Mouse (Mus musculus) gastrocnemius, adult 18-20 months (tissue): ENCODE data around the gene Wdtc1. TPM values are rescaled to one million over a fixed set of nuclear protein-coding genes. Genes with fewer than 3 reads are reported as not detected.

Source experiments
- DNase-seq: peaks from one replicate; pipeline ENCODE4 v3.0.0; 2021; ENCODE audit warnings: low spot score
- total RNA-seq, 2 experiments: library from RNA; stranded (reverse); gene quantifications; 2 replicates each; pipeline ENCODE4 v1.2.3; 2021

The Wdtc1 gene
- total RNA-seq, 2 experiments from 2014 or later = 99.6 to 102 TPM

DNA sequence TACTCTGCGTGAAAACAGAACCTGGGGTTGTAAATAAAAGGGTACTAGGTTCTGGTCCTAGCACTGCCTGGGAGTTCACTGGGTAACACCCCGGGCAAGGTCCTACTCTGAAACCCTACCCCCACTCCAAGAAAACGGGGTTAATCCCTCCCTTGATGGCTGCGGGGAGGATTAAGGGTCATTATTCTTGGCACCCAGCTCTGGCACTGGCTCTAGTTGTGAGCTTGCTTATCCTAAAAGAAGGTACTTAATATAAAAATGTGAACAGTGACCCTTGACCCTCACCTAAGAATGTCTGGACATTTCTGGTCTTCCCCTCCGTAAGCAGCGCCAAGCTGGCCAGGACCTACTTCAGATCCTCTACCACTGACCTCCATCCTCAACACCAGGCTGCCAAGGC, 20.0 kb downstream of the Wdtc1 start:
- DNase-seq = no peak

DNA sequence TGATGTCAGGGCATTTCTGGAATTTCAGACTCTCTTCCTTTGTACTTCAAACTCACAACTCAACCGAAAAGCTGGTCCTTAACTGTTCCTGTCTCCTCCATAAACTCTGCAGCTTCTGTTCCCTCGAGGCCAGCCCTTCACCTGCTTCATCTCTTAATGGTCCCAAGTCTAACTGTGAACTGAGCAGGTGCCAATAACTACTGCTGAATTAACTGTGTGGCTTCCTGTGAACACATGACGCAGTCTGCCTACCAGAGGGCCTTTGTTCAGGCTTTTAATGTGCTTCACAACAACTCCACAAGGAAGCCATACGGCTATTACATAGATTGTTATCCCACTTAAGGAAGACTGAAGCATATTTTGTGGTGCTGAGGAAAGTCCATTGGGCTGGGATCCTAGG, 23.0 kb downstream of the Wdtc1 start:
- no peak for DNase-seq

DNA sequence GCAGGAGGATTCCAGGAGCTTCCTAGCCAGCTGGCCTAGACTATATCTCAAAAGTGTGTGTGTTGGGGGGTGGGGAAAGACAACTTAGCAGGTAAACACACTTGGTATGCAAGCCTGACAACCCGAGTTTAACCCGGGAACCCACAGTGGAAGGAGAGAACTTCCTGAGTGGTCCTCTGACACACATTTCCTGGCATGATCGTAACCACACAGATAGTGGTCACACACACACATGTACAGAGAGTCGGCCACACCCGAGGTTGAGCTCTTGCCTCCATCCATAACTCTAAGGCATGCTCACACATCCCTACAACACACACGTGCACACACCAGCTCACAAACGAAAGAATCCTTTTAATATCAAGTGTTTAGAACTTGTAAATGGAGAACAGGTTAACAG, 25.2 kb downstream of the Wdtc1 start:
- no peak for DNase-seq

DNA sequence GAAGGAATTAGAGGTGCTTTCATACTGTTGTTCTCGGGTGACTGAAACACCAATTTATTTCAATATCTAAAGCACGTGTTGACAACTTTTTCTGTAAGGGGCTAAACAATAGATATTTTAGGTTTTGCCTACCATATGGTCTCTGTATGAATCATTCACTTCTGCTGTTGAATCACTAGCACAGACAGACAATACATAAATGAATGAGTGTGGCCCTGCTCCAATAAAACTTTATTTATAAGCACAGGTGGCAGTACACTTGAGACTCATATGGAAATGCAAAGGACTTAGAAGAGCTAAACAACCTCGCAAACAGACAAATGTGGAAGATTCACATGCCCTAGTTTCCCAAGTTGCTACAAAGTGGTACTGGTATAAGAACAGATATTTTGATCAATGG, 33.6 kb downstream of the Wdtc1 start:
- no peak for DNase-seq

- peak; percentile 75 for DNase-seq
These were observed 37.3 kb downstream of the Wdtc1 start for GRCm38 (mm10) chr4:133315991-133316390.

DNA sequence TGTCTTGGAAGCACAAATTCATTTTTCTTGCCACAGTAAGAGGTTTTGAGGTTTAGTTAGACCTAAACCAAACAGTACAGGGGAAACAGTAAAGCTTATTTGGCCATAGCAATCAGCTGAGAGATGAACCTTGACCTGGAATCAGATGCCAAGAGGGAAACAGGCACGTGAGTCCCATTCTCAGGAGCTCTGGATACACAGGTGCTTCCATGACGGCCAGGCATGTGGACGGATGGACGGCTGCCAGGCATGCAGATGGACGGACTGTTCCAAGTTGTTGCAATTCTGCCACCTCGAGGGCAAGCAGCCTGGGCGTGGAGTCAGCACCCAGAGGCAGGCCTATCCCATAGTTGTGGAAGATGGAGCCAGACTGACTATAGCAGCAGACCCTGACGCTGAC, 38.4 kb downstream of the Wdtc1 start:
- DNase-seq = peak; percentile 60

DNA sequence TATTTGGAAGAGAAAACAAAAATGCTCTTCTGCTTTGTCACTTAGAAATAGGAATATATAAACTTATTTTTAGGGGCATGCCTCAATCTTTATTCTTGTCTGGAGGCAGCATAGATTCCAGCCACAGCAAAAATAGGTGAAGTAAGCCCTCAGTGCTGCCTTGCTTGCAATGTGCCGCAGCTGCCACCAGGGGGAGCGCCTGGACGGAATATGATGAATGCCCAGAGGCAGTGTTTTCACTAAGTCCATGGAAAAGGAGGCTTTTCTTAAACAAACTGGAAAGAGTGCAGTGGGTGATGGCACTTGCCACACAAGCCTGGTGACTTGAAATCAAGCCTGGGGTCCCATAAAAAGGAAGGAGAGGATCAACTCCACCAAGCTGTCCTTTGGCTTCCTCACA, 43.3 kb downstream of the Wdtc1 start:
- peak; percentile 89 for DNase-seq

GRCm38 (mm10) chr4:133307331-133307730, 46.0 kb downstream of the Wdtc1 start:
- peak; percentile 67 for DNase-seq

- no peak for DNase-seq
These were observed 47.5 kb downstream of the Wdtc1 start for GRCm38 (mm10) chr4:133305825-133306224.

GRCm38 (mm10) chr4:133304770-133305169, 48.5 kb downstream of the Wdtc1 start:
- no peak for DNase-seq

DNA sequence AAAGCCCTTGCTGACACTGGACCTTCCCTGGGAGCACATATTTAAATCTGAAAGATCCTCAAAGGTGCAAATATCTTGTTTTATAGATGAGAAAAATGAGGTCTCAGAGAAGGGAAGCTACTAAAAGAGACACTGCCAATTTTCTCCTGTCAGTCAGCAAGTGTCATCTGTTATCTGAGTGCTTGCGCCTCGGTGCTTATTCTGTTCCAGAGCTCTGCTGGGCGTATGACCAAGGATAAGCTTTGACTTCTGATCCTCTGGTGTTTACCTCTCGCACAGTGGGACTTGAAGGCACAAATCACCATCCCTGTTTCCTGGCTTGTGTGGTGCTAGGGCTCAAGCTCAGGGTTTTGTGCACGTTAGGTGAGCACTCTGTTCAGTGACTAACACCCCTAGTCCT, 50.6 kb downstream of the Wdtc1 start:
- DNase-seq = no peak

GRCm38 (mm10) chr4:133301802-133302201, 51.5 kb downstream of the Wdtc1 start:
- DNase-seq = peak; percentile 69

GRCm38 (mm10) chr4:133300421-133300820, 52.9 kb downstream of the Wdtc1 start:
- DNase-seq = no peak

DNA sequence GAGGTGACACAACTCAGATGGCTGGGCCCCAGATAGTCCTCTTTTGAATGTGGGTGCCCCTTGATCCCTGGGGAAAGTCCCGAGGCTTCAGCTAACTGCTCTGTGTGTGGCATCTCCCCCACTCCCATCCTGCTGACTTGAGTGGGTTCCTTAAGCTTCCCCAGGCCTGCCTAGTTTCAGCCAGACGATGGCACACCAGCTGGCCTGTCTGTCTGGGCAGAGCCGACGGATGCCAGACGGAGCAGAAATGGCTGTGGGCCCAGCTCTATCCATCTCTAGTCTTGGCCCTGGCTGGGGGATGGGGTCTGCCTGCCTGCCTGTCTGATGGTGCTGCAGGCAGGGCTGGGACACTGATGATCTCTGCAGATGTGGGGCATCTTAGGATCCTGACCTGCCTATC, 53.6 kb downstream of the Wdtc1 start:
- no peak for DNase-seq

- no peak for DNase-seq
These were observed 54.5 kb downstream of the Wdtc1 start for GRCm38 (mm10) chr4:133298516-133299365.

GRCm38 (mm10) chr4:133297801-133298238, 55.5 kb downstream of the Wdtc1 start:
- DNase-seq = peak; percentile 78

GRCm38 (mm10) chr4:133297360-133297759, 55.9 kb downstream of the Wdtc1 start:
- DNase-seq = no peak

DNA sequence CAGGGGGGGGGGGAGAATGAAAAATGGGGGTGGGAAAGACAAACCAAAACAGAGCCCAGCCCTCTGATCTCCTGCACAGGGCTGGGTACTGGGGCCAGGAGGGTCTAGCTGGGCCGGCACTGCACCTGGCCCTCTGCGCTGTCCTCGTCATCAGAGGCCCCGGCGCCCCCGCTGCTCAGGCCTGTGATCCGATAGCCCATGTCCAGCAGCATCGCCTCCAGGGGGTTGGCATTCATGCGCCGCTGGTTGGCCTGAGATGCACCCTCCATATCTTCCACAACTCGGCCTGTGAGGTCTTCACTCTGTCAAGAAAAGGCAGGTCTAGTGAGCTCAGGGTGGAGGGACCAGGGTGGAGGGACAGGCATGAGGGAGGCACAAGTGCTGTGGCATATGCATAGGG, 59.2 kb downstream of the Wdtc1 start:
- no peak for DNase-seq

GRCm38 (mm10) chr4:133292901-133293843, 60.1 kb downstream of the Wdtc1 start:
- no peak for DNase-seq

DNA sequence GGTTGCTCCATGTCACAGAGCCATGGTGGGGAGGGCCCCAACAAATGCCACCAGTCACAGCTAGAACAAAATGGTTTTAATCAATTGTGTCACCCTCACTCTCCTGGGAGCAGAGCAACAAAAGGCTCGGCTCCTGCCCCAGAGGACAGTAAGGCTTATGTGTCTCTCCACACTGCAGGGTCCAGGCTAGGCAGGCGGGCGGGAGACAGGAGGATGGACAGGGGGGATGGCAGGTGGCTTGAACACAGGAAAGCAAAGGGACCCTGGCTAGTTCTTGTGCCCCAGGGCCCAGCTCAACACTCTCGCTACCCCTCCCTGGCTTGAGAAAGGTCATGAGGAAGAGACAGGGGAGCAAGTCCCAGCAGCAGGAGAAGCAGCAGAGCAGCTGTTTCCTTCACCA, 60.9 kb downstream of the Wdtc1 start:
- no peak for DNase-seq

DNA sequence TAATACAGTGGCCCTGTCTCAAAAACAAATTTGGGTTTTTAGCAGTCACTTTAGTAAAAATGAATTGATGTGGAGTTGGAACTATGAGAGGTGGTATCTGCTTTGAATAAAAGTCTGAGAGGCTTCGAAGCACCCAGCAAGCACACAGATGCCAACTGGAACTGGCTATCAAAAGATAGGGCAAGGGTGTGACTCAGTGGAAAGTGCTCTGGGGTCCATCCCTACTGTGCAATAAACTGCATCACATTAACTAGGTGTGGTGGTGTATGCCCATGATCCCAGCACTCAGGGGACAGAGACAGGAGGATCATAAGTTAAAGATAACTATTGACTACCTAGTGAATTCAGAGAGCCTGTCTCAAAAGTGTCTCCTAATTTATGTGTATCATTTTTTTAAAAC, 62.0 kb downstream of the Wdtc1 start:
- no peak for DNase-seq

GRCm38 (mm10) chr4:133286476-133287077, 66.7 kb downstream of the Wdtc1 start:
- DNase-seq = no peak
